21 mouse cellular contexts compared by ENCODE assay signal in the genomic region with DNA sequence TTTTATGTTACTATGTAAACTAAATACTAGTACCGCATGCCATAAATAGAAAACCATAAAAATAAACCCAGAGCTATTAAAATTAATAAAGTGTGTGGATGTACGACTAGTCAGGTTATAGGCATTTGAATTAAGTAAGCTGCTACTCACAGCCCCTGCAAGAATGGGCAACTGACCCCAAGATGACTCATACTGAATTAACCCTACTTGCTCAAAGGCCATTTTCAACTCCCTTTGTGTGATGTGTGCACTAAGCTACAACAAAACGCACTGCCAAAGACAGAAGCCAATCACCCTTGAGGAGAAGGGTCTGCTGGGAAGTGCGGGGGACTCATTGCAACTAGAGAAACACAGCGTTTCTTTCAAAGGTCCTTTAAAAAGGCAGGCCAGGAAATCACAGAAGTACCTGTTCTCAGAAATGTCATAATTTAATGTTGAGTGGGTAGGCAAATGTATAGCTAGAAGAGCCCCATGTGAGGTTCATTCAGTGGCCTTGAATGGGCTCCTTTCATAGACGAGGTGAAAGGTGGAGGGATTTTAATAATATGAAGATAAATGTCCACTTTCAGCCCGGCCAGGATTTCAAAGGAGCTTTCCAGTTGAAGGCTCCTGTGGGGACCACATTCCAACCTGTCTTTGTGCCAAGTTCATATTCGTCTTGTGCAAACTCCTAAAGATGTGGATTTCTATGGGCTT.
A peak's percentile ranks its signal among the peaks of the same experiment; 100 is the strongest.
DNase-seq lines count a peak whose midpoint lies in the region; ATAC-seq and TF ChIP-seq lines count a peak whose summit lies in the region.
"Had no signal": no experiment of that assay in that cellular context is flagged by ENCODE, and none has a peak within 500 bp of the region (broad histone marks: within the 10 kb centered on the region; RNA-seq: fewer than 3 reads in every experiment).

No protein-coding gene starts in this region.

- DNase-seq in hindbrain, embryonic 11.5 days (ENCODE audit: low spot score), result no peak
- no peak for DNase-seq in lung, postnatal 0 days (ENCODE audit: low spot score)
- DNase-seq in forelimb bud, embryonic 11.5 days (ENCODE audit: low read depth, low spot score), result peak; percentile 58
- DNase-seq in layer of hippocampus, adult 9-10 months (ENCODE audit: low spot score), result no peak
- DNase-seq in adrenal gland, postnatal 10 days, result no peak
- DNase-seq: adrenal gland, postnatal 25 days; cerebellum, adult 18-20 months; cerebellum, adult 9-11 months; cerebellum, postnatal 36 days; gastrocnemius, postnatal 10 days; heart, adult 18-20 months; heart, postnatal 14 days had no signal

- no peaks in the 10 kb centered on the region for H3K36me3 ChIP-seq in hindbrain, embryonic 15.5 days
- H3K36me3 ChIP-seq in hindbrain, embryonic 11.5 days (ENCODE audit: control insufficient read depth, insufficient read depth, low read length), result no peaks in the 10 kb centered on the region
- peaks cover 4% of the 10 kb centered on the region; the same call in 1 of the 2 replicates for H3K36me3 ChIP-seq in lung, embryonic 16.5 days (ENCODE audit: control insufficient read depth, insufficient read depth, low read length)
- no peaks in the 10 kb centered on the region for H3K36me3 ChIP-seq in lung, postnatal 0 days (ENCODE audit: insufficient read depth, low read length)
- H3K36me3 ChIP-seq: heart, embryonic 15.5 days had no signal

- H3K4me3 ChIP-seq in hindbrain, embryonic 15.5 days, result no peak overlapping the region
- no peak overlapping the region for H3K4me3 ChIP-seq in hindbrain, embryonic 11.5 days (ENCODE audit: low read depth, low read length)
- no peak overlapping the region for H3K4me3 ChIP-seq in lung, embryonic 16.5 days (ENCODE audit: low read length)
- H3K4me3 ChIP-seq in lung, postnatal 0 days (ENCODE audit: low read depth, low read length), result no peak overlapping the region
- H3K4me3 ChIP-seq: embryonic facial prominence, embryonic 13.5 days; heart, embryonic 15.5 days had no signal

- ATAC-seq in hindbrain, embryonic 15.5 days (ENCODE audit: low FRiP score, low read depth), result no peak
- ATAC-seq in hindbrain, embryonic 11.5 days (ENCODE audit: low FRiP score), result no peak
- peak; percentile 76 for ATAC-seq in lung, embryonic 16.5 days (ENCODE audit: low read depth)
- ATAC-seq in lung, postnatal 0 days, result no peak
- ATAC-seq: activated CD4-positive, CD25-positive, alpha-beta regulatory T cell, adult 4 months; forebrain, embryonic 14.5 days; intestine, embryonic 16.5 days; Patski had no signal

- TF ChIP-seq EP300 in lung, postnatal 0 days (IDR thresholded peaks at IDR 0.05), result no peak

- H3K9ac ChIP-seq in hindbrain, embryonic 15.5 days, result no peak overlapping the region
- no peak overlapping the region for H3K9ac ChIP-seq in hindbrain, embryonic 11.5 days (ENCODE audit: low read depth, low read length)
- no peak overlapping the region for H3K9ac ChIP-seq in lung, embryonic 16.5 days (ENCODE audit: low read length)
- H3K9ac ChIP-seq in lung, postnatal 0 days (replicated peaks; ENCODE audit: low read depth), result no peak overlapping the region
- H3K9ac ChIP-seq: embryonic facial prominence, embryonic 13.5 days; heart, embryonic 15.5 days had no signal

- H3K27ac ChIP-seq in hindbrain, embryonic 15.5 days (replicated peaks), result 0 out of 2 replicates have a peak overlapping the region, but pooled peaks have one; percentile 45
- H3K27ac ChIP-seq in hindbrain, embryonic 11.5 days (ENCODE audit: low read depth, low read length), result no peak overlapping the region
- H3K27ac ChIP-seq in lung, embryonic 16.5 days (ENCODE audit: low read length), result peak overlapping the region; percentile 76; the same call in 1 of the 2 replicates
- no peak overlapping the region for H3K27ac ChIP-seq in lung, postnatal 0 days (ENCODE audit: low read length)
- H3K27ac ChIP-seq: embryonic facial prominence, embryonic 13.5 days; heart, embryonic 15.5 days had no signal

- 54% methylated on average over 8 of the region's 8 CpGs for WGBS in hindbrain, embryonic 15.5 days
- 62% methylated on average over 8 of the region's 8 CpGs for WGBS in hindbrain, embryonic 11.5 days
- 45% methylated on average over 8 of the region's 8 CpGs for WGBS in lung, embryonic 16.5 days
- 44% methylated on average over 8 of the region's 8 CpGs for WGBS in lung, postnatal 0 days

- H3K9me3 ChIP-seq in hindbrain, embryonic 15.5 days, result no peaks in the 10 kb centered on the region
- no peaks in the 10 kb centered on the region for H3K9me3 ChIP-seq in hindbrain, embryonic 11.5 days (ENCODE audit: control insufficient read depth, low read length)
- no peaks in the 10 kb centered on the region for H3K9me3 ChIP-seq in lung, embryonic 16.5 days (ENCODE audit: control insufficient read depth, low read length)
- H3K9me3 ChIP-seq in lung, postnatal 0 days (ENCODE audit: low read length), result no peaks in the 10 kb centered on the region
- H3K9me3 ChIP-seq: embryonic facial prominence, embryonic 13.5 days; heart, embryonic 15.5 days had no signal

- no peak for TF ChIP-seq CTCF in lung, postnatal 0 days (IDR thresholded peaks at IDR 0.05)

- no peaks in the 10 kb centered on the region for H3K4me1 ChIP-seq in hindbrain, embryonic 15.5 days (replicated peaks)
- H3K4me1 ChIP-seq in hindbrain, embryonic 11.5 days (replicated peaks; ENCODE audit: control insufficient read depth, insufficient read depth, low read length), result no peaks in the 10 kb centered on the region
- H3K4me1 ChIP-seq in lung, embryonic 16.5 days (replicated peaks; ENCODE audit: control insufficient read depth, insufficient read depth, low read length), result 0 out of 2 replicates have a peak, but pooled peaks cover 2% of the 10 kb centered on the region
- no peaks in the 10 kb centered on the region for H3K4me1 ChIP-seq in lung, postnatal 0 days (ENCODE audit: insufficient read depth, low read depth, low read length)
- H3K4me1 ChIP-seq: embryonic facial prominence, embryonic 13.5 days; heart, embryonic 15.5 days had no signal

- no peak overlapping the region for H3K4me2 ChIP-seq in hindbrain, embryonic 15.5 days
- H3K4me2 ChIP-seq in hindbrain, embryonic 11.5 days (replicated peaks; ENCODE audit: low read depth, low read length), result no peak overlapping the region
- H3K4me2 ChIP-seq in lung, embryonic 16.5 days (ENCODE audit: low read depth, low read length), result no peak overlapping the region
- no peak overlapping the region for H3K4me2 ChIP-seq in lung, postnatal 0 days (replicated peaks; ENCODE audit: low read depth, low read length)
- H3K4me2 ChIP-seq: embryonic facial prominence, embryonic 13.5 days; heart, embryonic 11.5 days; heart, embryonic 15.5 days had no signal

- H3K27me3 ChIP-seq in hindbrain, embryonic 15.5 days, result no peaks in the 10 kb centered on the region
- no peaks in the 10 kb centered on the region for H3K27me3 ChIP-seq in hindbrain, embryonic 11.5 days (ENCODE audit: control insufficient read depth, insufficient read depth, low read length)
- H3K27me3 ChIP-seq in lung, embryonic 16.5 days (ENCODE audit: control insufficient read depth, insufficient read depth, low read depth, low read length), result no peaks in the 10 kb centered on the region
- no peaks in the 10 kb centered on the region for H3K27me3 ChIP-seq in lung, postnatal 0 days (replicated peaks; ENCODE audit: insufficient read depth, low read length)
- H3K27me3 ChIP-seq: embryonic facial prominence, embryonic 13.5 days; heart, embryonic 15.5 days; Patski had no signal

Comparison
In these comparisons a context has a peak if more than half of its experiments do, and no peak if none do; other contexts are left out.
1. H3K27ac ChIP-seq: peak in hindbrain, embryonic 15.5 days (single experiment) and lung, embryonic 16.5 days (single experiment); none in hindbrain, embryonic 11.5 days (single experiment) and lung, postnatal 0 days (single experiment).